Comparison of ENCODE assay signal across 25 mouse cellular contexts in genomic region chr4:97984361-97984760, GRCm38 (mm10).
"Had no signal": no experiment of that assay in that cellular context is flagged by ENCODE, and none has a peak within 500 bp of the region (broad histone marks: within the 10 kb centered on the region; RNA-seq: fewer than 3 reads in every experiment).

No protein-coding gene starts in this region.

- H3K9me3 ChIP-seq: forebrain, embryonic 15.5 days; heart, embryonic 15.5 days; hindbrain, embryonic 13.5 days; hindbrain, embryonic 15.5 days; kidney, embryonic 15.5 days; limb, embryonic 12.5 days had no signal

- H3K36me3 ChIP-seq: forebrain, embryonic 15.5 days; hindbrain, embryonic 13.5 days; hindbrain, embryonic 15.5 days; kidney, embryonic 15.5 days had no signal

- H3K4me3 ChIP-seq: forebrain, embryonic 15.5 days; heart, adult 2 months; heart, embryonic 15.5 days; hindbrain, embryonic 13.5 days; hindbrain, embryonic 15.5 days; kidney, embryonic 15.5 days; layer of hippocampus, adult 2 months; left cerebral cortex, adult 2 months; limb, embryonic 12.5 days had no signal

- ATAC-seq: forebrain, embryonic 15.5 days; forebrain, postnatal 0 days; hindbrain, postnatal 0 days; intestine, embryonic 16.5 days had no signal

- H3K4me2 ChIP-seq: forebrain, embryonic 15.5 days; heart, embryonic 11.5 days; heart, embryonic 15.5 days; hindbrain, embryonic 13.5 days; hindbrain, embryonic 15.5 days; kidney, embryonic 15.5 days; limb, embryonic 12.5 days; liver, embryonic 11.5 days had no signal

- H3K4me1 ChIP-seq: forebrain, embryonic 15.5 days had no signal

- H3K27me3 ChIP-seq: forebrain, embryonic 15.5 days; heart, embryonic 15.5 days; hindbrain, embryonic 13.5 days; hindbrain, embryonic 15.5 days; kidney, embryonic 15.5 days; limb, embryonic 12.5 days had no signal

- H3K27ac ChIP-seq: forebrain, embryonic 15.5 days; heart, adult 2 months; heart, embryonic 15.5 days; hindbrain, embryonic 13.5 days; hindbrain, embryonic 15.5 days; hindbrain, postnatal 0 days; kidney, embryonic 15.5 days; kidney, postnatal 0 days; layer of hippocampus, adult 2 months; left cerebral cortex, adult 2 months; limb, embryonic 12.5 days had no signal

- DNase-seq: forebrain, postnatal 0 days; gastrocnemius, postnatal 14 days; gastrocnemius, postnatal 36 days; heart, adult 2 months; heart, postnatal 14 days; heart, postnatal 36 days; kidney, adult 11 months; kidney, adult 2 months; kidney, adult 9 months; kidney, postnatal 25 days; kidney, postnatal 4 days; liver had no signal

- H3K9ac ChIP-seq: forebrain, embryonic 15.5 days; forebrain, postnatal 0 days; heart, embryonic 15.5 days; hindbrain, embryonic 13.5 days; hindbrain, embryonic 15.5 days; kidney, embryonic 15.5 days; limb, embryonic 12.5 days had no signal
